8 mouse cellular contexts compared by ENCODE assay signal in the genomic region with DNA sequence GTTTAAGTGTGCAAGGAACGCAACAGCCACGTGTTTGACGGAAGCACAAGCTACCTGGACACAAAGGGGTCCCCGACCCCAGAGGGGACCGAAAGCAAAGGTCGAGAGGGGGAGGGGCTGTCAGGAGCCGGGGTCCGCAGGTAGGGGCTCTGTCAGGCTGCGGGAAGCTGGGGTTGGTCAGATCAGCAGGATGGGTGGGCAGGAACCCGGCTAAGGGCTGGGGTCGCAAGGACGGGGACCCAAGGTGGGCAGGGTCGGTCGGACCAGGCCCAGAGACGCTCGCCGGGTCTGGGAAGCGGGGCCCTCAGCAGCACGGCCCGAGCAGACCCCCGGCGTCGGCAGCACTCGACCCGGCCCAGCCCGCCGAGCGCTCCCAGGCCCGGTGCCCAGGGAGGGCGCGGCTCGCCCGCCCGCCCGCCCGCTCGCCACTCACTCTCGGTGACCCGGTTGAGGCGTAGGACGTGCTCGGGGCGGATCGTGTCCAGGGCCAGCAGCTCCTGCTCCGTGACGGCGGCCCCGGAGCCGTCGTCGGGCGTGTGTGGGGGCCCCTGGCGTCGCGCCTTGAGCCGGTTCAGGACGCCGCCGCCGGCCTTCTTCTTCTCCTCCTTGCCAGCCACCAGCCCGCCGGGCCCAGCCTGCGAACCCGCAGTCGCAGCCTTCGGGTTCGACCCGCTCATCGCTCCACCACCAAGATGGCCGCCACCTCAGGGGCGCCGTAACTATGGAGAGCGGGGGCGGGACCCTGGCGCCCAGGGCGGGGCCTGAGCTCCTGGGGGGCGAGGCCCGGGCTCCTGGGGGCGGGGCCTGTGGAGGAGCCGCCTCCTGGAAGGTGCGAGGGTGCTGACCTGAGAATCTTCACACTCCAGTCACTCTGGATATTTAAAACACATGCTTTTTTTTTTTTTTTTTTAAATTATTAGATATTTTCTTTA. TPM values are rescaled to one million over a fixed set of nuclear protein-coding genes. Genes with fewer than 3 reads are reported as not detected.
DNase-seq lines count a peak whose midpoint lies in the region; ATAC-seq and TF ChIP-seq lines count a peak whose summit lies in the region.

A gene (minus strand): TSS at position 742 of the 932 bp plus-strand sequence.

- H3K9ac ChIP-seq in heart, embryonic 12.5 days, result peak within 1 kb of the TSS; percentile 88
- H3K9ac ChIP-seq in kidney, postnatal 0 days (ENCODE audit: low read depth, low read length), result peak within 1 kb of the TSS; percentile 89
- peak within 1 kb of the TSS; percentile 82 for H3K9ac ChIP-seq in liver, adult 2 months (ENCODE audit: low read depth, low read length)

- no peak for TF ChIP-seq CTCF in kidney, postnatal 0 days (IDR thresholded peaks at IDR 0.05; ENCODE audit: low read depth)
- no peak for TF ChIP-seq CTCF in liver, adult 2 months (IDR thresholded peaks at IDR 0.05; ENCODE audit: low read depth, low read length)

- peak within 1 kb of the TSS; percentile 97 for H3K4me2 ChIP-seq in heart, embryonic 12.5 days
- H3K4me2 ChIP-seq in kidney, postnatal 0 days (ENCODE audit: low read length), result peak within 1 kb of the TSS; percentile 99

- peaks cover 4% of the 10 kb centered on the region; the same call in 1 of the 2 replicates for H3K79me2 ChIP-seq in liver, adult 2 months (ENCODE audit: control insufficient read depth, insufficient read depth, low read length)

- H3K4me1 ChIP-seq in brown adipose tissue, adult 24 weeks (ENCODE audit: control insufficient read depth, insufficient read depth, insufficient read length, low read length), result peaks cover 11% of the 10 kb centered on the region
- peaks cover 14% of the 10 kb centered on the region for H3K4me1 ChIP-seq in heart, embryonic 12.5 days (replicated peaks)
- peaks cover 7% of the 10 kb centered on the region for H3K4me1 ChIP-seq in kidney, postnatal 0 days (replicated peaks; ENCODE audit: insufficient read depth, low read length)
- peaks cover 9% of the 10 kb centered on the region; the same call in 1 of the 2 replicates for H3K4me1 ChIP-seq in liver, adult 2 months (ENCODE audit: control insufficient read depth, insufficient read depth, low read length)

- TF ChIP-seq POLR2A in liver, adult 2 months (IDR thresholded peaks at IDR 0.05; ENCODE audit: extremely low read depth, insufficient read depth, low read length), result peak; percentile 45; the same call in 1 of the 2 replicates

- no peaks in the 10 kb centered on the region for H3K9me3 ChIP-seq in heart, embryonic 12.5 days (replicated peaks)
- no peaks in the 10 kb centered on the region for H3K9me3 ChIP-seq in kidney, postnatal 0 days (replicated peaks; ENCODE audit: low read length)

- H3K27ac ChIP-seq in brown adipose tissue, adult 24 weeks (replicated peaks; ENCODE audit: low read depth, low read length), result peak within 1 kb of the TSS; percentile 39
- no peak within 1 kb of the TSS for H3K27ac ChIP-seq in heart, embryonic 12.5 days (ENCODE audit: poor library complexity, severe bottlenecking)
- H3K27ac ChIP-seq in kidney, postnatal 0 days, result 0 out of 2 replicates have a peak within 1 kb of the TSS, but pooled peaks have one; percentile 31
- H3K27ac ChIP-seq in liver, adult 2 months (replicated peaks; ENCODE audit: insufficient read depth, low read depth, low read length), result peak within 1 kb of the TSS; percentile 60

- peaks cover 8% of the 10 kb centered on the region for H3K36me3 ChIP-seq in heart, embryonic 12.5 days
- peaks cover 5% of the 10 kb centered on the region; the same call in 1 of the 2 replicates for H3K36me3 ChIP-seq in kidney, postnatal 0 days (ENCODE audit: insufficient read depth, low read length)
- H3K36me3 ChIP-seq in liver, adult 2 months (ENCODE audit: control insufficient read depth, insufficient read depth, low read length), result no peaks in the 10 kb centered on the region

- H3K27me3 ChIP-seq in heart, embryonic 12.5 days (replicated peaks), result no peaks in the 10 kb centered on the region
- no peaks in the 10 kb centered on the region for H3K27me3 ChIP-seq in kidney, postnatal 0 days (ENCODE audit: insufficient read depth, low read length)
- no peaks in the 10 kb centered on the region for H3K27me3 ChIP-seq in liver, adult 2 months (ENCODE audit: control insufficient read depth, insufficient read depth, low read length)

- peak; percentile 93 for DNase-seq in CD4-positive, CD25-positive, alpha-beta regulatory T cell, adult 2 months (ENCODE audit: low read depth, low spot score)
- peak; percentile 92 for DNase-seq in kidney, postnatal 0 days (ENCODE audit: low spot score)
- peak; percentile 52 for DNase-seq in liver, adult 2 months (ENCODE audit: extremely low read depth, low read depth, low spot score)
- peak; percentile 87 to 89 for DNase-seq in spleen, postnatal 36 days (ENCODE audit: low spot score in 2 of 2)

- peak within 1 kb of the TSS; percentile 84 for H3K4me3 ChIP-seq in brown adipose tissue, adult 24 weeks (ENCODE audit: insufficient read depth, low read depth, low read length)
- peak within 1 kb of the TSS; percentile 90 for H3K4me3 ChIP-seq in heart, embryonic 12.5 days
- peak within 1 kb of the TSS; percentile 93 for H3K4me3 ChIP-seq in kidney, postnatal 0 days (replicated peaks; ENCODE audit: low read depth, low read length)
- peak within 1 kb of the TSS; percentile 97 for H3K4me3 ChIP-seq in liver, adult 2 months (ENCODE audit: insufficient read depth, low read depth, low read length)

- ATAC-seq in erythroid progenitor cell, adult 5-6 weeks (replicated peaks; ENCODE audit: low FRiP score, poor library complexity, severe bottlenecking), result peak; percentile 98
- peak; percentile 96 for ATAC-seq in heart, embryonic 12.5 days (ENCODE audit: insufficient number of reproducible peaks, low FRiP score)
- ATAC-seq in kidney, postnatal 0 days (replicated peaks; ENCODE audit: low FRiP score, low read depth), result peak; percentile 93
- ATAC-seq in monocyte, adult 5-6 weeks (replicated peaks; ENCODE audit: insufficient number of reproducible peaks, low FRiP score, low TSS enrichment, poor library complexity, severe bottlenecking), result peak; percentile 96

- WGBS in heart, embryonic 12.5 days, result under 1% methylated on average over 60 of the region's 81 CpGs
- under 1% methylated on average over 75 of the region's 81 CpGs for WGBS in kidney, postnatal 0 days
- WGBS in liver, adult 2 months, result under 1% methylated on average over 65 of the region's 81 CpGs

RNA-seq across cellular contexts. Expression of the gene that starts here (rescaled TPM):
- polyA plus RNA-seq in brown adipose tissue, adult 24 weeks (2012; ENCODE audit: insufficient read depth, insufficient read length, missing spikeins), result 9.4 and 11.0 TPM in 2 replicates
- 5.4 and 5.9 TPM in 2 replicates for total RNA-seq in erythroid progenitor cell, adult 5-6 weeks (2015; ENCODE audit: low replicate concordance)
- 5.4 and 6.8 TPM in 2 replicates for total RNA-seq in erythroid progenitor cell, adult 5-6 weeks (2017; ENCODE audit: low replicate concordance)
- polyA plus RNA-seq in heart, embryonic 12.5 days (2016; fragmentation: Nextera tagmentation; extraction: Ambion mirVana), result 22.8 and 23.2 TPM in 2 replicates
- 40.8 and 42.7 TPM in 2 replicates for polyA plus RNA-seq in kidney, postnatal 0 days (2015; fragmentation: Nextera tagmentation; extraction: Ambion mirVana)
- total RNA-seq in liver, adult 2 months (2014; rRNA removed), result 12.5 and 17.3 TPM in 2 replicates
- 29.4 and 32.0 TPM in 2 replicates for polyA plus RNA-seq in liver, adult 2 months (2012; rRNA removed)
- 10.1 to 27.7 TPM (median 18.6 TPM) in 3 replicates for total RNA-seq in monocyte, adult 5-6 weeks (2017)
